Mouse (Mus musculus) gastrocnemius, postnatal 10 days (tissue): ENCODE measurements at regions not wholly inside any gene's neighbourhood (a gene's known extent, or its start where the extent isn't known, plus 50 kb on each side); places are given as distances from the start of the nearest gene placed in this dataset.
"Not testable (repeated sequence)": the region's sequence is repeated elsewhere in the genome, so short reads cannot be mapped to it uniquely, and the experiment has no call there.

Experiments used
- DNase-seq: peaks from one replicate; pipeline ENCODE4 v3.0.0; 2021; ENCODE audit warnings: mixed read lengths

DNA sequence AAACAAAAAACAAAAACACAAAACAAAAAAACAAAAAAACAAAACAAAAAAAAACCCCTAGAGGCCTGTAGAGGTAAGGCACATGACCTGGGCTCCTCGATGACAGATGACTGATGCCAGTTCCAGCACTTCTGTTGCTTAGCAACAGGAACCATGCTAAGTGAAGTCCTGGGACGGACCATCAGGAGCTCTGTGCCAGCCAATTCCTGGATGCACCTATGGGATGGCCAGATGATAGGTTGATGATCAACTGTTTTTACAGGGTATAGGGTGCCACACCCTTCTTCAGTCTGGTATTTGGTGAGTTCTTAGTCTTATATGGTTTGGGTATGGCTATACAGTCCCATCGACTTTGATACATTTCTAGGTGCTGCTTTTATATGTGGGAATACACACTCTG lies 209.9 kb downstream of the Med10 start:
- no peak for DNase-seq

DNA sequence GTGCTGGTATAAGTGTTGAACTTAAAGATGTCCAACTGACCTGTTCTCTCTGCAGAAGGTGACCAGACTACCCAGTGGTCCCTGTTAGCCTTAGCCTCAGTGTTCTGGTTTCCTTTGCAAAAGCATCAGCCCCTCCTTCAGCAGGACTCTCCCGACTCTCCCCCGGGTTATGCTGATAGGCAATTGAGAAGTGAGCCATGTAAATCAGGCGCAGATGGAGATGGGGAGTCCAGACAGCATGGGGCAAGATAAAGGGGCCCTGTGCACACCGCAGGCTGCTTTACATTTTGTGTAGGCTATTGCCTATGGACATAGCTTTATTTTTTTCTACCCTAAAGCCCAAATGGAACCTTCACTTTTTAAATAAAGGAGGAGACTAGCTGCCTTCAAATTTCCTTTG lies 213.0 kb downstream of the Med10 start:
- no peak for DNase-seq

DNA sequence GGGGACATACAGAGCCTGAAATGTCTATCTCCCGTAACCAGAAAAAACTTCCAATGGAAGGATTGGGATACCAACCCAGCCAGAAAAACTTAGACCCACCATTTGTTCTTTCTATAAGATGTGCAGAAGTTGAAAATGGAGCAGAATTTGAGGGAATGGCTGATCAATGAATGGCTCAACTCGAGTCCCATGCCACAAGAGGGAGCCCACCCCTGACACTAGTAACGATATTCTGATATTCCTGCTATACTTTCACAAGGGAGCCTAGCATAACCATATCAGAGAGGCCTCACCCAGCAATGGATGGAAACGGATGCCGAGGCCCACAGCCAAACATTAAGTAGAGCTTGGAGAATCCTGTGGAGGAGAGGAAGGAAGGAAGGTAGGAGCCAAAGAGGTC lies 215.3 kb downstream of the Med10 start:
- no peak for DNase-seq

DNA sequence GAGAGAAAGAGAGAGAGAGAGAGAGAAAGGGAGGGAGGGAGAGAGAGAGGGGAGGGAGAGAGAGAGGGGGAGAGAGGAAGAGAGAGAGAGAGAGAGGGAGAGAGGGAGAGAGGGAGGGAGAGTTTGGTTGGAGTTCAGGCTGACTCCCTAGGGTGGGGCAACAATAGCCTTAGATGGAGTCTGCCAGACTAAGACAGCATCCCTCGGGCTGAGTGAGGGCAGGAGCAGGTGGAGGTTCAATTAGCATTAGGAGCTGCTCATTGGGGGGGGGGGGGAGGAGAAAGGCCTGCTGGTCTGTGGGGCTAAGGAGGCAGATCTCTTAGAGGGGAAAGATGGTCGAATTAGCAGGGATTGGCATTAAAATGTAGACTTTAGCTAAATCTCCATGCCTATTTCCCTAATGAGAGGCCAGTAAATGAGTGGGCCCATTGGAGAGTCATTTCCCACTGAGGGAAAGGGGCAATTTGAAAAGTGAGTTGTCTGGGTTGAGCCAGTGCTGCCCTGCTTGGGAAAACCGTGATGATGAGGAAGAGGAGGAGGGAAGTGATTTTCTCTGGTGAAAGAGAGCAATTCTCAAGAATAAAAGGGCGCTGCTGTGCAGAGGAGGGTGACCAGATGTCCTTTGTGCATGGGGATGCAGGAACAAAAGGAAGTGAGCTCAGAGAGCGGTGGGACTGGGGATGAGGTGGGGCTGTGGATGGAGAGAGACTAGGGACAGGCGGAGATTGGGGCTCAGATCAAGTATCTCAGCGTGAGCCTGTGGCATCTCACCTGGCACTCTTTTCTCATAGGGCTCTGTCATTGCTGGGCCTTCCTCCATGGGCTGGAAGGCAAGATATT lies 218.0 kb downstream of the Med10 start:
- DNase-seq, result no peak

DNA sequence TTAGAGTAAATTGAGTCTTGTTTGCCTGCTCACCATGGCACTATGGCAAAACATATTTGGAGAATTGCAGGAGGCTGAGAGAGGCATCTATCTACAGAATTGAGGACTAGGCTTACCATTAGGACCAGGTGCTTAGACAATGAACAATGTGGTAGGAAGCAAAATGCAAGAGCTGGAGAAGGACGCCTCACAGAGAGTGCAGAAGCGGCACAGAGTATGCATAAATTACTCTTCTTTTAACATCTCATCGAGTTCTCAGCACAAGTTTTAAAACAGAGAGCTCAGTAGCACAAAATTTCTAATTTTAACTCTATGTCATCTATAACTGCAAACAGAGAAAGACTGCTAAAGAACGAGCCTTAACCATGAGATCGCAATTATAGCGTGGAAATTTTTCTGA lies 231.1 kb downstream of the Med10 start:
- no peak for DNase-seq

DNA sequence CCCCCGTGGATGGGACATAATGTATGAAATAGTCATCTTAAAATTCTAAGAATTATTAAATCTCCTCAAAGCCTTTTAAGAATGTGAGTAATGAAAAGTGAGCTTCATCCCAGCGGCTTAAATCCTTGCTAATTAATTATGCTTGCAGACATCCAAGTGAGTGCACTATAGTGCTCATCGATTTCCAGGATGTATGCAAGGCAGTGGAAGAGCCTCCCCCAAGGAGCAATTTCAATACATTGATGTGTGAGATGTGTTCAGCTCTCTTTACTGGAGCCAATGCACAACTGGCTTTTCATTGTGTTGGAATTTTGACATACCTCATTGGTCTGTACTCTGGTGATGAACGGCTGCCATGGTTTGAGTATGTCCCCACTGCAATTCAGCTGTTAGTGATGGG lies 231.6 kb downstream of the Med10 start:
- DNase-seq, result no peak

DNA sequence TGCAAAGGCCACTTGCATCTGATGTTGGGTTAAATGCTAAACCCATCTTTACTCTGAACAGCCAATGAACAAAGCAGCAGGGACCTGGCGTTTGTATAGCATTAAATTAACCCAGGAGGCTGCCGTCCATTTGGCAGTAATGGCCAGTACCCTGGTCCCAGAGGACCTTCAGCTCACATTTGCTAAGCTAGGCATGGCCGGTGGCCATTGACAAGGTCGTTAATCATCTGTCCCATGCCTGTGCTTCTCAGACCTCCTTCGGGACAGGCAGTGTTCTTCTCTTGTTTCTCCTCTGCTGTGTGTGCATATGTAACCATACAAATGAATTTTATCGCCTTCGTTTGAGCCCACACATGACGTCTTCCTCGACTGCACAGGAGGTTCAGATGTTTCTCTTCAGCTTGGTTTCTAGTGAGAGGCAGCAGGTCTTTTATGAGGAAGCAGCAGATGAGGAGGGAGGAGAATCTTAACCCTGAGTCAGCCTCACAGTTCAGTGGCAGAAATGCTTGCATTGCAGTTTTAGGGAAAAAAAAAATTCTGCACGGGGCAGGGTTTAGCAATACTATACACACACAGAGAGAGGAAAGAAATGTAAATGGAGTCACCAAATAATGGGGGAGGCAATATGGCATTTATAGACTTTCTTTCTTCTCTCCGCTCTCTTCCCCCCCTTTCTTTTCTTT lies 235.9 kb downstream of the Med10 start:
- no peak for DNase-seq

DNA sequence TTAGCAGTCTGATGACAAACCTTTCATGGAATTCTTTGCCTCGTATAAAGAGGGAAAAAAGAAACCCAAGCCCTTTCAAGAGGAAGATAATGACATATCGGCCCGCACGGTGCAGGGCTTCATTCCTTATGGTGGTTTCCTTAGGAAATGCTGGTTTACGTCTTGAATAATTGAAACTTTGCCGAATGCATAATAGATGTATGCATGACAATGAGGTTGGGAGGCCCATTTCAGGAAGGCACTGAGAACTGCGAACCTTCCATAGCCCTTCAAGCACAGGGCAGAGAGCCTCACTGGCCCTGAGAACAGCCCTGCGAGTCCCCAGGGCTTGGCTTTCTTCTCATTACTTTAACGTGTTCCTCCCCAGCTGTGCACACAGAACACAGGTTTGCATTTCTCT lies 255.7 kb downstream of the Med10 start:
- DNase-seq, result no peak

DNA sequence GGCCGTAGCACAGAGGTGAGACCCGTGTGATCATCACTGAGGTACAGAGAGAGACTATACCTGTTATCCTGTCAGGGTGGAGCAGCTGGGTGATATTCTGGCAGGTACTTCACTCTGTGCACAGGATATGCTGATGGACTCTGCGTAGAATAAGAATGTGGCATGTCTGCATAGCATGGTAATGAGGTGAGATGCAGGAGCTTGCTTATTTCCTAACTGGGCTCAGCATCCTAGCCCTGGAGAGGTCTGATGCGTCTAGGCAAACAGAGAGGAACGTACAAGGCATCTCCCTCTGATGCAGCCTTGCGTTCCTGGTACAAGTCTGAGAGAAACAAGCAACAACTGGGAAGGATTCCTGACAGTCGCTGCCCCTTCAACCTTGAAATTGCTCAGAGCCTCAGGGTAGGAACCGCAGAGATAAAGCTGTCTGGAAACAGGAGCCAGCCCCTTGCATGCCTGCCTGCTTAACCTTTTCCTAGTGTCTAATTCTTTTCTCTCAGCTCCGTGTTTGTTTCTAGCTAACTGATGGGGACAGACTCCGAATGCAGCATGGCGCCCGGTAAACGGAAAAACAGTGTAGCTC lies 259.3 kb downstream of the Med10 start:
- no peak for DNase-seq

DNA sequence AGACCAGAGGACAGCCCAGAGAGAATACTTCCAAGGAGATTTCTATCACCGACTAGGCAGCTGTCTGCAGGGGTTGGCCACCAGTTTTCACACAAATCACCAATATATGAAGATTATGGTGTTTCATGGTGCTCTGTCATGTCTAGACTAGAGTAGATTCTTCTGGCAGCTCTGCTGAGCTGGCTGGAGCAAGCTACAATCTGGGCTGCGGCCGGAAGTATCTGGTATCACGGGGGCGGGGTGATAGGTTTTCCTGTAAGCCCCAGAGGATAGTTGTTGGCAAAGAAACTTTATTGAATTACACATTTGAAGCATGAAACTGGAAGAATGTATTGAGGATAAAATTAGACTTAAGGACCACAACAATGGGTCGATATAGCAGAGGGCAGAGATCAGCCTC lies 271.5 kb downstream of the Med10 start:
- DNase-seq, result no peak

DNA sequence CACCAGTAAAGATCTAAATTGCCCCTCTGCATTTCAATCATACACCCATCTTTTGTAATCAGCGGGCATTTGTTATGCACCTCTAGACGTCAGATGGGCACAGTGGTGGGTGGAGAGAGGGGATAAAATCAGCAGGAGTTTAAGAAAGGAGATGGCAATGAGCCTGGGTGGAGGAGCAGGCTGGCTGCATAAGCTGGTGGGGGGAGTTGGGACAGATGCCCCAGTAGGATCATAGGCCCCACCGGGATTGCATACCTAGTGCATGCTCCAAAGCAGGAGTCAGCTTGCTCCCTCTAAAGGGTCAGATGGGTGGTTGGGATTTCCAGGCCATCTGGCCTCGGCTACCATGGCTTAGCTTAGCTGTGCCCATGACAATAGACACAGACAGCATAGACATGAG lies 273.2 kb downstream of the Med10 start:
- DNase-seq, result no peak

DNA sequence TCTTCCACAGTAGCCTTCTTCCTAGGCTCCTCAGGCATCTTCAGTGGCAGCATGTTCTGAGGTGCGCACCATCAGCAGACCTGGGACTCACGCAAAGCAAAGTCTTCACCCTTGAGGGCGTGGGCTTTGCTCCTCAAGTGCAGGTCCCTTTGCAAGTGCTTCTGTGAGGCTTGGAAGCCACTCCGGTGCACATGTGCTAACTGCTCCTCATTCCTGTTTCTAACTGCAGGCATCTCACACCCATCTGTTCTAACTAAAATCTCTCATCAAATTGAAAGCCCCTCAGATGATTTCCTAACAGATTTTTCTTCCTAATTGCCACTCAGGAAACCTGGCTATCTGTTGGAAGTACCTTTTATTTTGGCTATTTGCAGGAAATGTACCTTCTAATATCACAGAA lies 278.9 kb downstream of the Med10 start:
- no peak for DNase-seq

DNA sequence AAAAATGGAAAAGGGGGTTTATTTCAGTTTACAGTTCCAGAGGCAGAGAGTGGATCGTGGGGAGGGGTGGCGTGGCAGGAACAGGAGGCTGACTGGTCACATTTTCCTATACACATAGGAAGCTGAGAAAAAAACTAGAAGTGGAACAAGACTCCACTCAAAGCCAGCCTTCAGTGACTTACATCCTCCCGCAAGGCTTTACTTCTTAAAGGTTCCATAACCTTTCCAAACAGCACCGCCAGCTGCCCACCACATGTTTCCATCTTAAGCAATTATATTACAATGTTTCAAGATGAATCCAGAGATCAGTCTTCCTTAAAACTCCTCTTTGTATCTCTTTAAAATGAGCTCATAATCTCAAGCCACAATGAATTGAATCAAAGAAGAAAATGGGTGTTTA lies 290.7 kb downstream of the Med10 start:
- DNase-seq, result no peak

DNA sequence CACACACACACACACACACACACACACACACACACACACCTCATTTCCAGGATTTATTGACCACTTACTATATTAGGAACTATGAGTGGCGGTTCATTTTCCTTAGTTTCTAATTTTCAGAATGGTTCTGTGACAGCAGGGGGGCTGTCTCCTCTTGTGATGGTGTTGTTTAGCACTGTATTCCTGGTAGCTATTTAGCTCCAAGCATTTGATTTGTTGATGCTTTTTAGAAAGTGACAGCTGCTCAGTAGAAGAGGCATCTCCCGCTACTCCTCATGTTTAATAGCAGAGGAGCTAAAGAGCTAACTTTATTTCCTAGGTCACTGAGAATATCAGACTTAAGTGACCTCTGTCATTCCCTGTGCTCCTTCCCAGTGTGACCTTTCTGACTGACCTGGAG lies 291.8 kb downstream of the Med10 start:
- no peak for DNase-seq

DNA sequence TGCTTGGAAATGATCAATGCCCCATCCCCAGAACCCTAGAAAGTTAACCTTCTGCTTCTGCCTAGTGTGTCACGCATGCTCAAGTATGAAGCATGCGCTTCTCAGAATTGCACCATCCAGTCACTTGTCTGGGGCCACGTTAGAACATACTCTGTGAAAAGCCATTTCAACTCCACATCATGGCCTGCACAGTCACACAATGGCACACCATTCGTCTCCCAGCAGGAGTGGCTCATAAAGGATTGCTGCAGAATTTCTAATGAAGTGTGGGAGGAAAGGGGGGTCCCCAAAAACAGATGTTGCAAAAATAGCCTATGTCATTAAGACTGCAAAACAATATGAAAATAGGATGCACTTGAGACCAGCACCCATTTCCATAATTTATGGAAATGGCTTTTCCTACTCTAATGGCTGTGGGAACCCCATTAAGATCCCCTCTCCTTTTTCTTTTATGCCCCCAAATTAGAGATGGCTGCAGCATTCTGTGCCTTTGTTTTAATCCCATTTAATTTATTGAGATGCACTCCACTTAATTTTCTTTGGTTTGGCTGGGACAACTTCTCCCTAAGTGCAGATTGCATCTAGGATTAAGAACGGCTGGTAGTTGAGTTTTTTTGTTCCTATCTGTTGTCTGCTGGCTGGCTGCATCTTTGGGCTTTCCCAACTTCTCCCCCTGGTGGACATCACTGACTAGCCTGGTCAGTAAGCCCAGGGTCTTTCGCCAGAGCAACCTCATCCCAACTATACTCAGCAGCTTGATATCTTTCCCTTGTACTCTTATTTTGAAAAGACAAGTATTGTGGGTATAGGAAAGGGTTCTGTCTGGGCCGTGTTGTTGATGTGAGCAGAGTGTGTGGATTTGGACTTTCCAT lies 294.5 kb downstream of the Med10 start:
- no peak for DNase-seq

DNA sequence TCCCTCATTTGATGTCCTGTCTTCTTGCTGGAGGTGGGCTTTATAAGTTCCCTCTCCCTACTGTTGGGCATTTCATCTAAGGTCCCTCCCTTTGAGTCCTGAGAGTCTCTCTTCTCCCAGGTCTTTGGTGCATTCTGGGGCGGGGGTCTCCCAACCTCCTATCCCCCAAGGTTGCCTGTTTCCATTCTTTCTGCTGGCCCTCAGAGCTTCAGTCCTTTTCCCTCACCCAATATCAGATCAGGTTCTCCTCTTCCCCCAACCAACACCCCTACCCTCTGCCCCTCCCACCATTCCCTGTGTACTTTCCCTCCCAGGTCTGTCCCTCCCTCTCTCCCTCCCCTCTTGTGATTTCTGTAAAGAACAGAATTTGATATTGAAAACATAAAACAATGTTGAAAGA lies 297.9 kb downstream of the Med10 start:
- not testable (repeated sequence) for DNase-seq

DNA sequence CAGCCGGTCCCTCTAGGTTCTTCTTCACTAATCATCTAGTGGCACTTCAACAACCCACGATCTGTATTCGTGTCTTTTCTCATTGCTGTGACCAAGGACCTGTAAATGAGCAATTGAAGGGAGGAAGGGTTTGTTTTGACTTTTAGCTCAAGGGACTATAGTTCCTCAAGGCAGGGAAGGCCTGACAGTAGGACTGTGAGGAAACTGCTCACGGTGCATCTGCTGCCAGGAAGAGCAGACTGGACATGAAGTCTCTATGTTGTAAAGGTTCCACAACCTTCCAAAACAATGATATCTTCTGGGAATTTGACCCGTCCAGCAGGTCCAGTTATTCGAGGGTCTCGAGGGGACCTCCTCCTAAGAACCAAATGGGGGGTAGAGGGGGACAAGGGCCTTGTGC lies 300.8 kb downstream of the Med10 start:
- DNase-seq, result no peak

DNA sequence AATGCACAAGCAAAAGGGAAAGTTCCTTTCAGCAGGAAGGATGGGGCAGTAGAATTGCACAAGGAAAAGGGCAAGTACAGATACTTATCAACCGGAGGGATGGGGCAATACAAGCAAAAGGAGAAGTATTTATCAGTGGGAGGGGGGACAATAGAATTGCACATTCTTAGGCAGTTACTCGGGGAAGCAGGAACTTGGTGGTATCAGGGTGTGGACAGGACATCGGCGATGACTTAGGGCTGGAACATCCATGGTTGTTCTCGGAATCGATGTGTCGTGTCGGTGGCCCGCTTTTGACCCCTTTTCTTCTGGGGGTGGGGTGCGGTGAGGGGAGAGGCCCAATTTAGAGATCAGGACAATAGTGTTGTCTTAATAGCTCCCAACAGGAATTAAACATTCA lies 301.3 kb downstream of the Med10 start:
- not testable (repeated sequence) for DNase-seq

DNA sequence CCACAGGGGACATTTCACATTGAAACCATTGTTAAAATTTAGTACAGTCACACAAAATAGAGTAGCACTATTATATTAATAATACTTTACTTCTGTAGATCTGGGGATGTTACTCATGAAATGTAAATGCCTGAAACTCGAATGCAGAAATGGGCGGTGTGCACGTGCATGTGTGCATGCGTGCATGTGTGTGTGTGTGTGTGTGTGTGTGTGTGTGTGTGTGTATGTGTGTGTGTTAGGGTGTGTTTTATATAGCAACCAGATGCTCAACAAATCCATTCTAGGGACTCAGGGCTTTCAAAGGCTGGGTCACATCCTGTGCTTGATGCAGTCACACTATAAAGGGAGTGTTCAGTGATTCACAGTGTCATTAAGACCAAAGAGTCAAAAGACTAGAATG lies 301.7 kb downstream of the Med10 start:
- DNase-seq, result no peak

DNA sequence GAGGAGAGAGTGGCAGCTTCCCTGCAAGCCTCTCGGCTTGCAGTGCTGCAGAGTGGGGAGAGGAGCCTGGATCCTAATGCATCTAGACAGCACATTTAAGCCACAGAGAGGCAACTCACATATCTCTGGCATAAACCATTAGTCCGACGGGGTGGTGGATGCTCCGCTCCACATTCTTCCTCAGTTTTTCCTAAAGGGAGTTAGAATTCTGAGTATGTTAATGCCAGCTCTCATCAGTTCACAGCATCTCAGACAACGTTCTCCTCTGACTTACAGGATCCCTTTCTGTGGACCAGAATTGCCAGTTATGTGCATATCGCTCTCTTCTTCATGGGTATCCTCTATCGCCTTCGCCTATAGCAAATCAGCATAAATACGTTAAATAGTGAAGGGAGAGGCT lies 313.4 kb downstream of the Med10 start:
- no peak for DNase-seq

DNA sequence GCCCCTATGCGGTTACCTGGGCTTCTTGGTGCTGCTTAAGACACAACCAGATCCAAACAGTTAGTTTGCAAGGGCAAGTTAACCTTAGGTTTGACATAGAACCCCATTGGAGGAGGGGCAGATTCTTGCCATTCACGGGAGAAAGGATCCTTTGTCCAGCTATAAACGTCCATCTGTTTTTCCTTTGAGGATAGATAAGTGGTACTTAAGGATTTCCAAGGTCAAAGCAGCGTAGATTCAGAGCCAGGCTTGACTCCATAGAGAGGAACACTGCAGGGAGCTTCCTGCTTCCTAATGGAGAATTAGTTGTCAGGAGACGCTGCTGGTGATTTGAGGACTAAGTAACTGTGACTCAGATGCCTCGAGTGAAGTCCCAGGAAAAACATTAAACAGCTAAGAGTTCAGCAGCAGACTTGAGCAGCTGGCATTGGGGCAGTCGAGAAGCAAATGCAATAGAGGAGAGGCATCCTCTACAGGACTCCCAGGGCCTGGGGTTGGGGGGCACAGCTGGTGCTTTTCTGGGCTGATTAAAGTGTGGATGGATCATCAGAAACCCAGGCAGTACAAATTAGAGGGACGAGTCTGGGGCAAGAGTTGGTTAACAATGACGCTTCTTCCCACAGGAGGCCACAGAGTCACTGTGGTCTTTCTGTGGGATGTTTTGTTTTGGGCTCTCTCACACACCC lies 322.8 kb downstream of the Med10 start:
- DNase-seq, result no peak

DNA sequence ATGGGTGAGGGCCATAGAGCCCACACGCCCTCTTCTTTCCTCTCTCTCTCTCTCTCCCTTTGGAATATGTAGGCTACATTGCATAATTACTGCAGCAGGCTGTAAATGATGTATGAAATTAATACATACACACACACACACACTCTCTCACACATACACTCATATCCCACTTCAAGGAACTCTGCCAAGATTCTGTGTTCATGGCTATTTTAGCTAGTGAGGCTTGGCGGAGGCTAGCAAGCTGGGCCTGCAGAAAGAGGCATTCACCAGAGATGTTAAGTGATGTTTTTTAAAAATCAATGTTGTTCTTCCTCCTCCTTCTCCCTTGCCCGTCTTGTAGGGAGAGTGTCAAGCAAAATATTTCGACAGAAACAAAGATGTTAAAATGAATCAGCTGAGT lies 325.1 kb downstream of the Med10 start:
- no peak for DNase-seq
